Mouse (Mus musculus): Measurements from ENCODE around the gene Mon2. TPM values are rescaled to one million over a fixed set of nuclear protein-coding genes. Genes with fewer than 3 reads are reported as not detected.

Mon2 gene
- total RNA-seq, 2 experiments from 2014 or later: 85.9 to 92.6 TPM

GRCm38 (mm10) chr10:122964241-122964636, 112.1 kb downstream of the Mon2 start:
- DNase-seq (ENCODE audit: low spot score in 2 of 2): no peak

GRCm38 (mm10) chr10:122963463-122964240, 112.7 kb downstream of the Mon2 start:
- DNase-seq (ENCODE audit: low spot score in 2 of 2): no peak

GRCm38 (mm10) chr10:122962651-122963050, 113.7 kb downstream of the Mon2 start:
- no peak for DNase-seq (ENCODE audit: low spot score in 2 of 2)

- DNase-seq (ENCODE audit: low spot score in 2 of 2): no peak
Observed at GRCm38 (mm10) chr10:122961494-122961893, 114.8 kb downstream of the Mon2 start.

- DNase-seq (ENCODE audit: low spot score in 2 of 2): no peak
Observed at GRCm38 (mm10) chr10:122960738-122961137, 115.6 kb downstream of the Mon2 start.

- DNase-seq (ENCODE audit: low spot score in 2 of 2): peak in 1 of 2 experiments; percentile 16
Observed at GRCm38 (mm10) chr10:122960216-122960615, 116.1 kb downstream of the Mon2 start.

GRCm38 (mm10) chr10:122958699-122959098, 117.6 kb downstream of the Mon2 start:
- no peak for DNase-seq (ENCODE audit: low spot score in 2 of 2)

- no peak for DNase-seq (ENCODE audit: low spot score in 2 of 2)
Observed at GRCm38 (mm10) chr10:122957918-122958317, 118.4 kb downstream of the Mon2 start.

GRCm38 (mm10) chr10:122953576-122953975, 122.7 kb downstream of the Mon2 start:
- no peak for DNase-seq (ENCODE audit: low spot score in 2 of 2)

- DNase-seq (ENCODE audit: low spot score in 2 of 2): no peak
Observed at GRCm38 (mm10) chr10:122950966-122951365, 125.3 kb downstream of the Mon2 start.

GRCm38 (mm10) chr10:122944888-122945287, 131.4 kb downstream of the Mon2 start:
- DNase-seq (ENCODE audit: low spot score in 2 of 2): no peak

- no peak for DNase-seq (ENCODE audit: low spot score in 2 of 2)
Observed at GRCm38 (mm10) chr10:122943824-122944223, 132.5 kb downstream of the Mon2 start.

GRCm38 (mm10) chr10:122942771-122943170, 133.5 kb downstream of the Mon2 start:
- DNase-seq (ENCODE audit: low spot score in 2 of 2): no peak

Small RNAs within 50 kb of the gene (microRNA-seq; reads per million reads assigned to microRNA genes)
- gene Mirlet7i: 45,555 to 52,243 reads per million in 2 experiments

Other genes with a start within 250 kb of the Mon2 start
- gene Usp15, start 120.5 kb upstream of the Mon2 start, total RNA-seq (2021): 100 to 1,000 TPM in 1 of 2 experiments, 10 to 100 TPM in 1; 98.9 to 111 TPM
- gene Fam19a2, start 187.5 kb upstream of the Mon2 start, total RNA-seq (2021): 10 to 100 TPM; 69.6 to 72.9 TPM

Measured in left cerebral cortex, adult 18-20 months (tissue).